Mouse (Mus musculus): ENCODE results near the gene Ddx42. TPM values are rescaled to one million over a fixed set of nuclear protein-coding genes. Genes with fewer than 3 reads are reported as not detected.

Ddx42 gene
- polyA plus RNA-seq, 1 experiment from 2014 or later, result 78.0 TPM

GRCm38 (mm10) chr11:106271794-106272643, 55.3 kb downstream of the Ddx42 start:
- 2% methylated on average over 39 of the region's 41 CpGs for WGBS
- peak overlapping the region; percentile 94 for H3K9ac ChIP-seq
- peak overlapping the region; percentile 87 for H3K4me3 ChIP-seq (replicated peaks; ENCODE audit: low read length)
- peaks cover 29% of the 10 kb centered on the region for H3K4me1 ChIP-seq (replicated peaks; ENCODE audit: control insufficient read depth, insufficient read depth, low read length)
- ATAC-seq (ENCODE audit: low FRiP score) (peak; percentile 29), DNase-seq (ENCODE audit: low spot score) (no peak)
- no peaks in the 10 kb centered on the region for H3K27me3 ChIP-seq (ENCODE audit: control insufficient read depth, insufficient read depth, low read length)
- peak overlapping the region; percentile 80 for H3K4me2 ChIP-seq (replicated peaks)
- no peaks in the 10 kb centered on the region for H3K9me3 ChIP-seq (ENCODE audit: control insufficient read depth, low read length)
- H3K36me3 ChIP-seq (replicated peaks; ENCODE audit: control insufficient read depth, insufficient read depth), result peaks cover under 1% of the 10 kb centered on the region; the same call in 1 of the 2 replicates
- H3K27ac ChIP-seq, result peak overlapping the region; percentile 83

GRCm38 (mm10) chr11:106272644-106273310, 56.1 kb downstream of the Ddx42 start, which contains the start of gene Smarcd2:
Smarcd2 (minus strand) TSS chr11:106272972.
- DNase-seq (ENCODE audit: low spot score) (peak; percentile 96), ATAC-seq (ENCODE audit: low FRiP score) (peak; percentile 93)
- H3K9me3 ChIP-seq (ENCODE audit: control insufficient read depth, low read length), result no peaks in the 10 kb centered on the region
- no peaks in the 10 kb centered on the region for H3K36me3 ChIP-seq (replicated peaks; ENCODE audit: control insufficient read depth, insufficient read depth)
- H3K4me3 ChIP-seq (replicated peaks; ENCODE audit: low read length), result peak within 1 kb of the TSS; percentile 87
- 0% methylated on average over 67 of the region's 72 CpGs for WGBS
- H3K9ac ChIP-seq, result peak within 1 kb of the TSS; percentile 94
- H3K4me1 ChIP-seq (replicated peaks; ENCODE audit: control insufficient read depth, insufficient read depth, low read length), result peaks cover 25% of the 10 kb centered on the region
- H3K27me3 ChIP-seq (ENCODE audit: control insufficient read depth, insufficient read depth, low read length), result no peaks in the 10 kb centered on the region
- H3K4me2 ChIP-seq (replicated peaks), result peak within 1 kb of the TSS; percentile 80
- peak within 1 kb of the TSS; percentile 83 for H3K27ac ChIP-seq

GRCm38 (mm10) chr11:106273311-106273684, 56.6 kb downstream of the Ddx42 start:
- H3K9me3 ChIP-seq (ENCODE audit: control insufficient read depth, low read length), result no peaks in the 10 kb centered on the region
- no peaks in the 10 kb centered on the region for H3K27me3 ChIP-seq (ENCODE audit: control insufficient read depth, insufficient read depth, low read length)
- peak; percentile 12; the same call in 1 of the 2 replicates for ATAC-seq (ENCODE audit: low FRiP score)
- peak overlapping the region; percentile 87 for H3K4me3 ChIP-seq (replicated peaks; ENCODE audit: low read length)
- DNase-seq (ENCODE audit: low spot score), result no peak
- H3K36me3 ChIP-seq (replicated peaks; ENCODE audit: control insufficient read depth, insufficient read depth), result no peaks in the 10 kb centered on the region
- peak overlapping the region; percentile 52 for H3K9ac ChIP-seq
- 19% methylated on average over 16 of the region's 16 CpGs for WGBS
- peaks cover 20% of the 10 kb centered on the region for H3K4me1 ChIP-seq (replicated peaks; ENCODE audit: control insufficient read depth, insufficient read depth, low read length)
- H3K27ac ChIP-seq, result peak overlapping the region; percentile 66
- peak overlapping the region; percentile 80 for H3K4me2 ChIP-seq (replicated peaks)

- H3K9ac ChIP-seq, result no peak overlapping the region
- peaks cover 15% of the 10 kb centered on the region for H3K4me1 ChIP-seq (replicated peaks; ENCODE audit: control insufficient read depth, insufficient read depth, low read length)
- no peak overlapping the region for H3K27ac ChIP-seq
- no peaks in the 10 kb centered on the region for H3K9me3 ChIP-seq (ENCODE audit: control insufficient read depth, low read length)
- H3K36me3 ChIP-seq (replicated peaks; ENCODE audit: control insufficient read depth, insufficient read depth), result no peaks in the 10 kb centered on the region
- H3K4me2 ChIP-seq (replicated peaks), result peak overlapping the region; percentile 80
- no peaks in the 10 kb centered on the region for H3K27me3 ChIP-seq (ENCODE audit: control insufficient read depth, insufficient read depth, low read length)
- no peak for DNase-seq (ENCODE audit: low spot score)
- WGBS, result 96% methylated on average over 6 of the region's 6 CpGs
- no peak overlapping the region for H3K4me3 ChIP-seq (replicated peaks; ENCODE audit: low read length)
- no peak for ATAC-seq (ENCODE audit: low FRiP score)
Observed at GRCm38 (mm10) chr11:106273811-106274210, 57.1 kb downstream of the Ddx42 start.

- Histone ChIP-seq H3K4me2 (replicated peaks) (no peak overlapping the region), H3K4me3 (replicated peaks; ENCODE audit: low read length) (no peak overlapping the region), H3K4me1 (replicated peaks; ENCODE audit: control insufficient read depth, insufficient read depth, low read length) (peaks cover 9% of the 10 kb centered on the region), H3K36me3 (replicated peaks; ENCODE audit: control insufficient read depth, insufficient read depth) (no peaks in the 10 kb centered on the region), H3K9me3 (ENCODE audit: control insufficient read depth, low read length) (no peaks in the 10 kb centered on the region), H3K27ac (no peak overlapping the region), H3K27me3 (ENCODE audit: control insufficient read depth, insufficient read depth, low read length) (no peaks in the 10 kb centered on the region), H3K9ac (no peak overlapping the region)
- WGBS, result 100% methylated on average over 1 of the region's 1 CpGs
- DNase-seq (ENCODE audit: low spot score) (no peak), ATAC-seq (ENCODE audit: low FRiP score) (no peak)
Observed at GRCm38 (mm10) chr11:106274374-106274773, 57.6 kb downstream of the Ddx42 start.

GRCm38 (mm10) chr11:106274971-106275411, 58.3 kb downstream of the Ddx42 start:
- Histone ChIP-seq H3K27ac (no peak overlapping the region), H3K9ac (no peak overlapping the region), H3K4me2 (replicated peaks) (no peak overlapping the region), H3K4me1 (replicated peaks; ENCODE audit: control insufficient read depth, insufficient read depth, low read length) (peaks cover 9% of the 10 kb centered on the region), H3K27me3 (ENCODE audit: control insufficient read depth, insufficient read depth, low read length) (no peaks in the 10 kb centered on the region), H3K4me3 (replicated peaks; ENCODE audit: low read length) (no peak overlapping the region), H3K36me3 (replicated peaks; ENCODE audit: control insufficient read depth, insufficient read depth) (no peaks in the 10 kb centered on the region), H3K9me3 (ENCODE audit: control insufficient read depth, low read length) (no peaks in the 10 kb centered on the region)
- ATAC-seq (ENCODE audit: low FRiP score) (no peak), DNase-seq (ENCODE audit: low spot score) (no peak)
- 86% methylated on average over 7 of the region's 7 CpGs for WGBS

- Histone ChIP-seq H3K9me3 (ENCODE audit: control insufficient read depth, low read length) (no peaks in the 10 kb centered on the region), H3K4me2 (replicated peaks) (peak within 1 kb of the TSS; percentile 41), H3K4me3 (replicated peaks; ENCODE audit: low read length) (no peak within 1 kb of the TSS), H3K27ac (no peak within 1 kb of the TSS), H3K27me3 (ENCODE audit: control insufficient read depth, insufficient read depth, low read length) (no peaks in the 10 kb centered on the region), H3K4me1 (replicated peaks; ENCODE audit: control insufficient read depth, insufficient read depth, low read length) (peaks cover 5% of the 10 kb centered on the region), H3K9ac (no peak within 1 kb of the TSS), H3K36me3 (replicated peaks; ENCODE audit: control insufficient read depth, insufficient read depth) (no peaks in the 10 kb centered on the region)
- DNase-seq (ENCODE audit: low spot score), result peak; percentile 100
- 8% methylated on average over 25 of the region's 25 CpGs for WGBS
- ATAC-seq (ENCODE audit: low FRiP score), result peak; percentile 69
Observed at GRCm38 (mm10) chr11:106276454-106276853, 59.7 kb downstream of the Ddx42 start, which contains the start of gene Tcam1. Tcam1 (plus strand) TSS chr11:106276672.

GRCm38 (mm10) chr11:106282452-106282851, 65.7 kb downstream of the Ddx42 start:
- Histone ChIP-seq H3K9me3 (ENCODE audit: control insufficient read depth, low read length) (no peaks in the 10 kb centered on the region), H3K27ac (no peak overlapping the region), H3K4me2 (replicated peaks) (no peak overlapping the region), H3K4me3 (replicated peaks; ENCODE audit: low read length) (no peak overlapping the region), H3K4me1 (replicated peaks; ENCODE audit: control insufficient read depth, insufficient read depth, low read length) (no peaks in the 10 kb centered on the region), H3K9ac (no peak overlapping the region), H3K27me3 (ENCODE audit: control insufficient read depth, insufficient read depth, low read length) (no peaks in the 10 kb centered on the region), H3K36me3 (replicated peaks; ENCODE audit: control insufficient read depth, insufficient read depth) (no peaks in the 10 kb centered on the region)
- no peak for ATAC-seq (ENCODE audit: low FRiP score)
- WGBS, result 95% methylated on average over 6 of the region's 6 CpGs
- DNase-seq (ENCODE audit: low spot score), result no peak

GRCm38 (mm10) chr11:106283371-106283770, 66.6 kb downstream of the Ddx42 start:
- Histone ChIP-seq H3K9ac (no peak overlapping the region), H3K4me2 (replicated peaks) (no peak overlapping the region), H3K4me3 (replicated peaks; ENCODE audit: low read length) (no peak overlapping the region), H3K9me3 (ENCODE audit: control insufficient read depth, low read length) (no peaks in the 10 kb centered on the region), H3K4me1 (replicated peaks; ENCODE audit: control insufficient read depth, insufficient read depth, low read length) (no peaks in the 10 kb centered on the region), H3K36me3 (replicated peaks; ENCODE audit: control insufficient read depth, insufficient read depth) (no peaks in the 10 kb centered on the region), H3K27me3 (ENCODE audit: control insufficient read depth, insufficient read depth, low read length) (no peaks in the 10 kb centered on the region; the same call in 1 of the 2 replicates), H3K27ac (no peak overlapping the region)
- 85% methylated on average over 4 of the region's 4 CpGs for WGBS
- DNase-seq (ENCODE audit: low spot score) (no peak), ATAC-seq (ENCODE audit: low FRiP score) (no peak)
